Mouse (Mus musculus): ENCODE data around the gene Edrf1. TPM values are rescaled to one million over a fixed set of nuclear protein-coding genes. Genes with fewer than 3 reads are reported as not detected.

Edrf1 gene
- polyA plus RNA-seq, 1 experiment = 22.9 TPM

GRCm38 (mm10) chr7:133612981-133613380 lies 24.4 kb upstream of the Edrf1 start:
- no peak for DNase-seq (ENCODE audit: low read depth)

GRCm38 (mm10) chr7:133620721-133621120 lies 16.6 kb upstream of the Edrf1 start:
- peak; percentile 83 for DNase-seq (ENCODE audit: low read depth)
- TF ChIP-seq CTCF (IDR thresholded peaks at IDR 0.05; ENCODE audit: borderline replicate concordance, extremely low read depth, insufficient read depth, insufficient read length) = peak; percentile 70; the same call in 1 of the 2 replicates
- TF ChIP-seq POLR2A (IDR thresholded peaks at IDR 0.05; ENCODE audit: borderline replicate concordance, extremely low read depth, insufficient read depth, insufficient read length, poor library complexity, severe bottlenecking) = no peak

More at GRCm38 (mm10) chr7:133612981-133613380, 24.4 kb upstream of the Edrf1 start:
- TF ChIP-seq CTCF (IDR thresholded peaks at IDR 0.05; ENCODE audit: borderline replicate concordance, extremely low read depth, insufficient read depth, insufficient read length) = no peak
- no peak for TF ChIP-seq POLR2A (IDR thresholded peaks at IDR 0.05; ENCODE audit: borderline replicate concordance, extremely low read depth, insufficient read depth, insufficient read length, poor library complexity, severe bottlenecking)

DNA sequence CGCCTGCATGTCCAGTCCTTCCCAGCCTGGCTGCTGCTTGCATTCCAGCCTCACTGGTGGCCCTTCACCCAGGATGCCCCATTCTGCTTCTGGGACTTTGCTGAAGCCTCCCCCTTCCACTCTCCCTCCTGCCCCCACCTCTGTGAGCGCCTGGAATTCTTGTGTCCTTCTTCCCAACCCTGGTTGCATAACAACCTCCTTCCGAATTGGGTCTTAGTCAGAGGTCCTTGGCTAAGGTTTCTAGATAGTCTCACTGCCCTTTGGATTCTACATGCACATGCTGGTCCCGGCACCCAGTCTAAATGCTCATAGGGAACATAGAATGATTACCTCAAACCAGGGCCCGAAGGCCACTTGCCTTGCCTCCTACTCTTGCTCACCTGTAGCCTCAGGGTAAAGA lies 14.1 kb upstream of the Edrf1 start:
- TF ChIP-seq CTCF (IDR thresholded peaks at IDR 0.05; ENCODE audit: borderline replicate concordance, extremely low read depth, insufficient read depth, insufficient read length) (no peak), POLR2A (IDR thresholded peaks at IDR 0.05; ENCODE audit: borderline replicate concordance, extremely low read depth, insufficient read depth, insufficient read length, poor library complexity, severe bottlenecking) (no peak)
- DNase-seq (ENCODE audit: low read depth) = no peak

DNA sequence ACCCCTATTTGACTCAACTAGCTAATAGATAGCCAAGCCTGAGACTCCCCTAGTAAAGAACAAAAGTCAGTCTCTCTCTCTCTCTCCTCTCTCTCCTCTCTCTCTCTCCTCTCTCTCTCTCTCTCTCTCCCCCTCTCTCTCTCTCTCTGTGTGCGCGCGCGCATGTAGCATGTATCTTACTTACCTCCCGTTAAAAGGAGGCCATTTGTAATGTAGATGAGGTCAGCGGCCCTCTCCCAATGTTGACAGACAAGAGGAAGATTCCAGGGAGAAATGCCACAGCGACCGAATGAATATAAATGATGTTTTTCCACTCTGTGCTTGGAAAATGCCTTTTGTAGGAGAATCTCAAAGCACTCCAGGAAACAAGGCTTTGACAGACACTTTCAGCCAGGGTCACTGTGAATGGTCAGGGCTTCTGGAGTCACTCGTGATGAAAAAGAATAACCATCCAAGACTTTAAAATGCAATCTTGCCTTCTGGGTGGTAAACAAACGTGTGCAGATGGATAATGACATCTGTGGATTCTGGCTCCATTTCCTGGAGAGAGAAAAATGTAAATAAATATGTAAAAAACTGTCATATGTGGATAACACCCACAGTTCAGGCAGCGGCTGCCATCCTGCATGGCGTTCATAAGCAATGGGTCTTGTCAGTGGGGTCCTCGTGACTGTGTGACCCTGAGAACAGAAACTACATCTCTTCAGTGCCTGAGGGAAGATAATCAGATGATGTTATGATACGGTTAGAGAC lies 10.0 kb upstream of the Edrf1 start:
- TF ChIP-seq CTCF (IDR thresholded peaks at IDR 0.05; ENCODE audit: borderline replicate concordance, extremely low read depth, insufficient read depth, insufficient read length) = no peak
- TF ChIP-seq POLR2A (IDR thresholded peaks at IDR 0.05; ENCODE audit: borderline replicate concordance, extremely low read depth, insufficient read depth, insufficient read length, poor library complexity, severe bottlenecking) = no peak
- peak; percentile 70 for DNase-seq (ENCODE audit: low read depth)

DNA sequence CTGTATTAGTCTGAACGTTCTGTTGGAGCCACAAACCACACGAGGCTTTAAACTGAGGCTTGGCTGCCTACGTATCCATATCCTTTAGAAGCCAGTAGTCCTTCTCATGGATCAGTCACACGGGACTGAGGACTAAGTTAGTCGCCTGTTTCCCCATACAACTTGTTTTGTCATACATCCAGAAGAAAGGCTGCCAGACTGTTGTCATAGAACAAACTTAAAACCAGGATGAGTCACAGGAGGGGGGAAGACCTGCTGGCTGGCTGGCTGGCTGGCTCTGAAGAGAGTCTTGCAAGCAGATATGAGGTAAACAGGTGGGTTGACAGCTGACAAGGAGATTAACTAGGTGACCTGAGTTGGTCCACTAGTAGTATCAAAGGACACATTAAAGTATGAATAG lies 6.5 kb upstream of the Edrf1 start:
- TF ChIP-seq POLR2A (IDR thresholded peaks at IDR 0.05; ENCODE audit: borderline replicate concordance, extremely low read depth, insufficient read depth, insufficient read length, poor library complexity, severe bottlenecking) (no peak), CTCF (IDR thresholded peaks at IDR 0.05; ENCODE audit: borderline replicate concordance, extremely low read depth, insufficient read depth, insufficient read length) (no peak)
- no peak for DNase-seq (ENCODE audit: low read depth)

DNA sequence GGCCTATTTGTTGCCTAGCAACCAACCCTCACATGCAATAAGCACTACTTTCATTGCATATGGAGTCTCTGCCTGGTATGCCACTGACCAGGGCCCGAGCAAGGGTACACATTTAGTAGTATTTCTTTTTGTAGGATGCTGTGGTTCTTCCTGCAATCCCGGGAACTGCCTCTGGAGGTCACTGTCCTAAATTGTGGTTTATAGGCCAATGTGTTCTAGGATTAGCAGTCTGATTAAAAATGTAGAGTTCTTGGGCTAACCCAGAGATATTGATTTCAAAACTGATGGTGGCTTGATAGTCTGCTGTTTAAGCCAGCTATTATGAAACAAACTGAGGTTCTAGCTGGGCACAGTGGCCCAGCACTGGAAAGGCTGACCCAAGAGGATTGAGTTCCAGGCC lies 4.9 kb upstream of the Edrf1 start:
- DNase-seq (ENCODE audit: low read depth) = peak; percentile 49
- peak; percentile 57; the same call in 1 of the 2 replicates for TF ChIP-seq CTCF (IDR thresholded peaks at IDR 0.05; ENCODE audit: borderline replicate concordance, extremely low read depth, insufficient read depth, insufficient read length)
- TF ChIP-seq POLR2A (IDR thresholded peaks at IDR 0.05; ENCODE audit: borderline replicate concordance, extremely low read depth, insufficient read depth, insufficient read length, poor library complexity, severe bottlenecking) = no peak

DNA sequence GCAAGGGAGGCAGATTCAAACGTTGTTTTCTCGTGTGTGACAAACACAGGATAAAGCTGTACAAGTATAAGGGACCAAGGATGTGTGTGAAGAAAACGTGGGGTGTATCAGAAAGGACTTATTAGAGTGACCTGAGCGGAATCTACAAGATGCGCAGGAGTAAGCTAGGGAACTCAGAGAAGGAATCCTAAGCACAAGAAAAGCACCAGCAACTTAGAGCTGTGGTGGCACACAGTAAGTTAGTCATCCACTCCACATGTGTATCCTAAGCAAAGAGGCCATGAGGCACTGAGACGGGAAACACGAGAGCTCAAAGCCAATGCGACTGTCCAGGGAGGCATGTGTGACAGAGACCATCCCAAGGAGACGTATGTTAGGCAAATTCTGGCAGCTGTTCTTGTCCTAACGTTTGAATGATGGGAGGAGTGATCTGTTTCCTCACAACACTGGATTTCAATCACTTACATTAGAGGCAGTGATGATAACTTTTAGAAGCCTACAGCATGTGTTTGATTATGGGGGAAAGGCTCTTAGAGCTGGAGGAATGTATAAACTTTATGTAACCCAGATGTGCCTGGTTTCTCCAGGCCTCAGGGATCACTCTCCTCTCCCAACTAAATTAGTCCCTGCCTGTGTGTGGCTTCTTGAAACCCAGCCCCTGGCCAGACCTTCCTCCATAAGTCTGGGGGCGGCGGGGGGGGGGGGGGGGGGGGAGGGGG lies 2.3 kb upstream of the Edrf1 start:
- TF ChIP-seq CTCF (IDR thresholded peaks at IDR 0.05; ENCODE audit: borderline replicate concordance, extremely low read depth, insufficient read depth, insufficient read length) (no peak), POLR2A (IDR thresholded peaks at IDR 0.05; ENCODE audit: borderline replicate concordance, extremely low read depth, insufficient read depth, insufficient read length, poor library complexity, severe bottlenecking) (no peak)
- no peak for DNase-seq (ENCODE audit: low read depth)

DNA sequence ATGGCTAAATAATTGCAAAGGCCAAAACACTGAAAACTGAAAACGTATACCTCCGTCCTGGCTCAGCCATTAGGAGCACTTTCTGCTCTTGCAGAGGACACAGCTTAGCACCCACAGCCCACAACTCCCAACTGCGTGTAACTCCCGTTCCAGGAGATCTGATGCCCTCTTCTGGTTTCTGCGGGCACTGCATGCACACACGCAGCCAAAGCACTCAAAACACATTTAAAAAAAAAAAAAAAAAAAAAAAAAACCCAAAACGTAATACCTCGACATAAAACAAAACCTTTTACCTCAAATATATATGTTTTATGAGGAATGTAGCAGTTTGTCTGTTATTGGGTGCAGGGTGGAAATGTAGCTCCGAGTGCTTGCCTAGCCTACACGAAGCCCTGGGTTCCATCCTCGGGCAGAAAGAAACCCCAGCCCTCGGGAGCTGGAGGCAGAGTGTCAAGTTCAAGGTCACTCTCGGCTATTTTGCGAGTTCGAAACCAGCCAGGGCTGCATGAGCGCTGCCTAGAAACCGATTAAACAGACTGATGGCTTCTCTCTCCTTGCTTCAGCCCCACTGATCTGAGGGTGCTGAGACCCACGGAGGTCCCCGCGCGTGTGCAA lies 498 bp upstream of the Edrf1 start:
- TF ChIP-seq CTCF (IDR thresholded peaks at IDR 0.05; ENCODE audit: borderline replicate concordance, extremely low read depth, insufficient read depth, insufficient read length) = peak; percentile 85
- no peak for TF ChIP-seq POLR2A (IDR thresholded peaks at IDR 0.05; ENCODE audit: borderline replicate concordance, extremely low read depth, insufficient read depth, insufficient read length, poor library complexity, severe bottlenecking)
- DNase-seq (ENCODE audit: low read depth) = peak; percentile 95

DNA sequence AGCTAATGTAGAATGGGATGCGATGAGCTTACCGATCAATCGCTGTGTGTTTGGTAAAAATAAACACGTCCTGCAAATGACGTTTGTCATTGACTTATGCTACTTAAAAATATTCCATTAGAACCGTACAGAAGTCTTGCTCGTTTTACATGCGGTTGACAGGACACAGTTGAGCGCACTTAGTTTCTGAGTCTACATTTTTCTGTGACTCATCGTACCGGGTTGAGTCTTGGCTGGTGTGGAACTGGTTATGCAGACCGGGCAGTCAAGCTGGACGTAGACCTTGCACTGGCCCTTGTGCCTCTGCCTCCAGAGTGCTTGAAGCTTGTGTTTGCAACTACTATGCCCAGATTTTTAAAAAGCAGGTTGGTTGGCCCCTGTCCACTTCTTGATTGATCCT lies 963 bp downstream of the Edrf1 start:
- peak; percentile 27 for DNase-seq (ENCODE audit: low read depth)
- no peak for TF ChIP-seq POLR2A (IDR thresholded peaks at IDR 0.05; ENCODE audit: borderline replicate concordance, extremely low read depth, insufficient read depth, insufficient read length, poor library complexity, severe bottlenecking)
- TF ChIP-seq CTCF (IDR thresholded peaks at IDR 0.05; ENCODE audit: borderline replicate concordance, extremely low read depth, insufficient read depth, insufficient read length) = no peak

DNA sequence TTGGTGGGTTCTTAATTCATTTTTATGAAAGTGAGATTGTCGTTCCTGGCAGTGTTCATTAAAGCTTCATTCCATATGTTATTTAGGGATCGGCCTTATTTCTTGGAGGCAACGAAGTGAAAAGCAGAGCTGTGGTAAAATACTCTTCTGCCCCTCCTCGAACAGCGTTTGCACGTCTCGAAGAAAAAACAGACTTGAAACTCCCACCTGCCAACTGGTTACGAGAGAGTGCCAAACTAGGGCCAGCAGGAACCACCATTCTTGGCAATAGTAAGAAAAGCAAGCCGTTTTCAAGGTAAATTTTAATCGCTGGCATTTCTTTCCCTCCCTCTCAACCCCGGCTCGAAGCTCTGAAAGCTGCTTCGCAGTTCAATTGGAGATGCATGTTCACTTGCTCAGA lies 1.5 kb downstream of the Edrf1 start:
- TF ChIP-seq POLR2A (IDR thresholded peaks at IDR 0.05; ENCODE audit: borderline replicate concordance, extremely low read depth, insufficient read depth, insufficient read length, poor library complexity, severe bottlenecking) (no peak), CTCF (IDR thresholded peaks at IDR 0.05; ENCODE audit: borderline replicate concordance, extremely low read depth, insufficient read depth, insufficient read length) (no peak)
- peak; percentile 54 for DNase-seq (ENCODE audit: low read depth)

DNA sequence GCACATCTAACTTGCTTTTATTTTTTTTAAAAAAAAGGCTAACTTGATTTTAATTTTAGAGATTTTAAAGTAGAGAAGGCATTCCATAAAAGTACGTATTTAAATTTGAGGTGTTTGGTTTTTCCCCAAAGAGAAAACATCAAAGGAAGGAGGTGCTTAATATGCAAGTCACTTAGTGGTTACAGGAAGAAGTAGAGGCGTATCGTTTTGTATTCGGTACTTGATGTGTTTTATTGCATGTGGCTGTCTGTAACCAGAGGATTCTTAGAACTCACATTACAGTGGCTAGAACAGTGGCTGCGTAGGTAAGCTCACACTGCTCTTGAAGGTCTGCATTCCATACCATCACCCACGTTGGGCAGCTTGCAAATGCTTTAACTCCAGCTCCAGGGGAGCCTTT lies 8.4 kb downstream of the Edrf1 start:
- TF ChIP-seq CTCF (IDR thresholded peaks at IDR 0.05; ENCODE audit: borderline replicate concordance, extremely low read depth, insufficient read depth, insufficient read length) (no peak), POLR2A (IDR thresholded peaks at IDR 0.05; ENCODE audit: borderline replicate concordance, extremely low read depth, insufficient read depth, insufficient read length, poor library complexity, severe bottlenecking) (no peak)

More for the DNA sequence above, 8.4 kb downstream of the Edrf1 start:
- no peak for DNase-seq (ENCODE audit: low read depth)
